Mouse (Mus musculus) left cerebral cortex, postnatal 4 days (tissue): ENCODE measurements around the gene Wdr81. TPM values are rescaled to one million over a fixed set of nuclear protein-coding genes. Genes with fewer than 3 reads are reported as not detected.
A peak's percentile ranks its signal among the peaks of the same experiment; 100 is the strongest.

Source experiments
- DNase-seq: peaks from one replicate; pipeline ENCODE4 v3.0.0-alpha.2; 2022
- intact Hi-C: fragments of 180-260 bp; cut with DNase I; formaldehyde crosslinking; loops from one replicate; pipeline ENCODE4 v1.15.1; 2025
- microRNA-seq: library from miRNA; unstranded; fragments of <30 nt; microRNA quantifications from one replicate; pipeline ENCODE4 v1.2.0, GENCODE M21; 2022
- total RNA-seq, 2 experiments: library from RNA; stranded (reverse); gene quantifications; 2 replicates each; pipeline ENCODE4 v1.2.3; 2021

Gene Wdr81
- total RNA-seq, 2 experiments from 2014 or later = 17.6 to 19.1 TPM

GRCm38 (mm10) chr11:75403301-75404052 lies 51.0 kb downstream of the Wdr81 start:
- intact Hi-C loops = no loop called here

GRCm38 (mm10) chr11:75402271-75402690 lies 52.2 kb downstream of the Wdr81 start:
- intact Hi-C loops = no loop called here
- peak; percentile 43 for DNase-seq

More at GRCm38 (mm10) chr11:75403301-75404052, 51.0 kb downstream of the Wdr81 start:
- no peak for DNase-seq

- no peak for DNase-seq
- intact Hi-C loops = no loop called here
Observed at GRCm38 (mm10) chr11:75400099-75400498, 54.4 kb downstream of the Wdr81 start.

GRCm38 (mm10) chr11:75399411-75399841 lies 55.1 kb downstream of the Wdr81 start:
- no peak for DNase-seq
- intact Hi-C loops = no loop called here

DNA sequence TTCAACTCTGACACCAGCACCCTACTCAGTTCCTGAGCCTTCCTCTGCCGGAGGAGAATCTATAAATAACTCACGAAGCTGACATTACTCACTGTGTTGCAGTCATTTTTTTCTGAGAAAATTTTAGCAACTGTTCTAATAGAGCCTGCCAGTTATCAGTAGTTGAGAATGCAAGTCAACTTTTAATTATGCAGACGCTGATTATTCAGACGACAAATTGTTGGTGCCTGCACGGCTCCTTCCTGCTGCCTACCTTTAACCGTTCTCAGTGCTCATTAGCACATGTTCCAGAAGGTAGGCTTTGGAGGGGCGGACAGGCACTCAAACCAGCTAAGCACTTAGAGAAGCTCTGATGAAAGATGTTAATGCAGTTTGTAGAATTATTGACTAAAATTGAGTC lies 57.1 kb downstream of the Wdr81 start:
- DNase-seq = no peak
- intact Hi-C loops = no loop called here

DNA sequence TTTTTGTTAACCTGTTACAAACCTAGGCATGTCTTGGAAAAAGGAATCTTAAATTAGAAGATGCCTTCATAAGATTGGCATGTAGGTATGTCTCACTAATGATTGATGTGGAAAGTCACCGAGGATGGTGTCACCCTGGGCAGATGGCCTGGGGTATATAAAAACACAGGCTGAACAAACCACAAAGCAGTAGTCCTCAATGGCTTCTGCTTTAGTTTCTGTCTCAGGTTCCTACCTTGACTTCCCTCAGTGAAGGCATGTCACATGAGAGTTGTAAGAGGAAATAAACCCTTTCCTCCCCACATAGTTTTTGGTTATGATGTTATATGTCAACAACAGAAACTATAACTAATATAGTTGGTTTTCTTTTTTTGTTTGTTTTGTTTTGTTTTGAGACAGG lies 58.9 kb downstream of the Wdr81 start:
- DNase-seq = no peak
- intact Hi-C loops = no loop called here

Small RNA genes within 50 kb of the gene (microRNA-seq; reads per million reads assigned to microRNA genes)
- gene Mir22 = 10,790 reads per million, percentile 95 among the genes with 10 or more reads in this experiment

Other genes starting within 250 kb of the Wdr81 start
- gene Rpa1, start 106.4 kb downstream of the Wdr81 start, total RNA-seq = 10 to 100 TPM; 43.4 to 48.8 TPM
- 10 to 100 TPM; 18.9 to 19.1 TPM for gene Smyd4, start 106.3 kb downstream of the Wdr81 start, total RNA-seq
- 10 to 100 TPM; 15.1 to 19.9 TPM for gene Serpinf1, start 32.0 kb downstream of the Wdr81 start, total RNA-seq
- under 1 TPM in 1 of 2 experiments, not detected in 1; 0.26 TPM for gene Serpinf2, start 15.1 kb downstream of the Wdr81 start, total RNA-seq
- under 1 TPM; 0.80 to 0.95 TPM for gene Tlcd2, start 7.0 kb upstream of the Wdr81 start, total RNA-seq
- gene Prpf8, start 32.1 kb upstream of the Wdr81 start, total RNA-seq = 100 to 1,000 TPM; 136 to 137 TPM
- gene Rilp, start 55.4 kb upstream of the Wdr81 start, total RNA-seq = 1 to 10 TPM; 1.8 to 1.9 TPM
- 1 to 10 TPM; 3.0 to 3.5 TPM for gene Scarf1, start 58.8 kb upstream of the Wdr81 start, total RNA-seq
- gene Slc43a2, start 77.0 kb upstream of the Wdr81 start, total RNA-seq = 10 to 100 TPM; 43.5 to 51.1 TPM
- 100 to 1,000 TPM; 249 to 259 TPM for gene Pitpna, start 133.4 kb upstream of the Wdr81 start, total RNA-seq
- gene Inpp5k, start 176.3 kb upstream of the Wdr81 start, total RNA-seq = 10 to 100 TPM; 45.5 to 47.2 TPM
- gene Myo1c, start 195.8 kb upstream of the Wdr81 start, total RNA-seq = 10 to 100 TPM; 38.1 to 41.0 TPM
- 100 to 1,000 TPM; 118 to 119 TPM for gene Crk, start 224.5 kb upstream of the Wdr81 start, total RNA-seq